Mouse (Mus musculus): ENCODE data around the gene Gigyf1. TPM values are rescaled to one million over a fixed set of nuclear protein-coding genes. Genes with fewer than 3 reads are reported as not detected.

Gene Gigyf1
- polyA plus RNA-seq, 3 experiments from 2014 or later = 14.0 to 33.6 (median 31.4) TPM

Other genes starting within 250 kb of the Gigyf1 start
- gene Ache, start 231.0 kb upstream of the Gigyf1 start, polyA plus RNA-seq (2017; shearing (Covaris generic)) = not detected
- 1 to 10 TPM in 2 of 3 experiments, under 1 TPM in 1; 0.32 to 2.0 (median 1.5) TPM for gene Ufsp1, start 223.9 kb upstream of the Gigyf1 start, polyA plus RNA-seq (2017; shearing (Covaris generic))
- 10 to 100 TPM; 58.1 to 76.1 (median 61.2) TPM for gene Srrt, start 210.9 kb upstream of the Gigyf1 start, polyA plus RNA-seq (2017; shearing (Covaris generic))
- 1 to 10 TPM; 1.4 to 1.7 (median 1.6) TPM for gene Trip6, start 204.1 kb upstream of the Gigyf1 start, polyA plus RNA-seq (2017; shearing (Covaris generic))
- 10 to 100 TPM in 2 of 3 experiments, 1 to 10 TPM in 1; 6.0 to 15.2 (median 11.0) TPM for gene Slc12a9, start 185.0 kb upstream of the Gigyf1 start, polyA plus RNA-seq (2017; shearing (Covaris generic))
- not detected for gene Ephb4, start 168.4 kb upstream of the Gigyf1 start, polyA plus RNA-seq (2017; shearing (Covaris generic))
- gene Zan, start 41.5 kb upstream of the Gigyf1 start, polyA plus RNA-seq (2017; shearing (Covaris generic)) = under 1 TPM; 0.19 to 0.55 (median 0.24) TPM
- gene Pop7, start 16.0 kb upstream of the Gigyf1 start, polyA plus RNA-seq (2017; shearing (Covaris generic)) = 10 to 100 TPM; 51.1 to 61.5 (median 59.1) TPM
- not detected for gene Epo, start 14.7 kb downstream of the Gigyf1 start, polyA plus RNA-seq (2017; shearing (Covaris generic))
- 10 to 100 TPM; 63.1 to 85.4 (median 72.9) TPM for gene Gnb2, start 15.0 kb downstream of the Gigyf1 start, polyA plus RNA-seq (2017; shearing (Covaris generic))
- not detected for gene Actl6b, start 35.0 kb downstream of the Gigyf1 start, polyA plus RNA-seq (2017; shearing (Covaris generic))
- 1 to 10 TPM in 2 of 3 experiments, not detected in 1; 1.3 to 1.9 TPM for gene Tfr2, start 51.3 kb downstream of the Gigyf1 start, polyA plus RNA-seq (2017; shearing (Covaris generic))
- 10 to 100 TPM; 24.5 to 34.8 (median 31.0) TPM for gene Mospd3, start 82.5 kb downstream of the Gigyf1 start, polyA plus RNA-seq (2017; shearing (Covaris generic))
- under 1 TPM in 2 of 3 experiments, not detected in 1; 0.40 to 0.80 TPM for gene Pcolce, start 95.2 kb downstream of the Gigyf1 start, polyA plus RNA-seq (2017; shearing (Covaris generic))
- under 1 TPM in 2 of 3 experiments, not detected in 1; 0.33 to 0.67 TPM for gene Fbxo24, start 110.5 kb downstream of the Gigyf1 start, polyA plus RNA-seq (2017; shearing (Covaris generic))
- 10 to 100 TPM; 57.9 to 66.2 (median 65.6) TPM for gene Lrch4, start 110.6 kb downstream of the Gigyf1 start, polyA plus RNA-seq (2017; shearing (Covaris generic))
- 10 to 100 TPM in 2 of 3 experiments, 1 to 10 TPM in 1; 8.6 to 14.1 (median 13.3) TPM for gene Gm20605, start 110.6 kb downstream of the Gigyf1 start, polyA plus RNA-seq (2017; shearing (Covaris generic))
- gene Sap25, start 122.8 kb downstream of the Gigyf1 start, polyA plus RNA-seq (2017; shearing (Covaris generic)) = 10 to 100 TPM; 18.2 to 49.8 (median 44.0) TPM
- gene Irs3, start 127.2 kb downstream of the Gigyf1 start, polyA plus RNA-seq (2017; shearing (Covaris generic)) = not detected
- gene Agfg2, start 166.2 kb downstream of the Gigyf1 start, polyA plus RNA-seq (2017; shearing (Covaris generic)) = 10 to 100 TPM; 16.1 to 21.7 (median 16.4) TPM
- gene Nyap1, start 223.1 kb downstream of the Gigyf1 start, polyA plus RNA-seq (2017; shearing (Covaris generic)) = under 1 TPM in 2 of 3 experiments, not detected in 1; 0.12 to 0.20 TPM
- 10 to 100 TPM; 43.3 to 83.4 (median 64.7) TPM for gene Tsc22d4, start 227.2 kb downstream of the Gigyf1 start, polyA plus RNA-seq (2017; shearing (Covaris generic))